Mouse (Mus musculus): ENCODE measurements at regions not wholly inside any gene's neighbourhood (a gene's known extent, or its start where the extent isn't known, plus 50 kb on each side); places are given as distances from the start of the nearest gene placed in this dataset.

GRCm38 (mm10) chr5:45318026-45318425 is 132.0 kb downstream of the Qdpr start:
- no peak for TF ChIP-seq CTCF (IDR thresholded peaks at IDR 0.05; ENCODE audit: borderline replicate concordance, insufficient read depth, low read length)
- no peak for TF ChIP-seq POLR2A (IDR thresholded peaks at IDR 0.05; ENCODE audit: low read depth, low read length)

All from embryonic fibroblast, embryonic 13.5 days (primary cell).